Mouse (Mus musculus) heart, postnatal 0 days (tissue): ENCODE results near the gene Ugdh.

Experiments used
- CTCF ChIP-seq: IDR thresholded peaks from 2 replicates; pipeline ENCODE4 v1.5.1; 2016; ENCODE audit warnings: antibody characterized with exemption, control low read depth, low read depth
- EP300 ChIP-seq: IDR thresholded peaks from 2 replicates; pipeline ENCODE4 v1.6.1; 2016; ENCODE audit warnings: antibody characterized with exemption, low read depth

GRCm38 (mm10) chr5:65459454-65459853 lies 23.7 kb upstream of the Ugdh start:
- no peak for TF ChIP-seq CTCF
- TF ChIP-seq EP300: peak; percentile 49; the same call in 1 of the 2 replicates
